Mouse (Mus musculus): Measurements from ENCODE around the gene Hoxd4. TPM values are rescaled to one million over a fixed set of nuclear protein-coding genes. Genes with fewer than 3 reads are reported as not detected.

Gene Hoxd4
- total RNA-seq, 2 experiments from 2014 or later, result not detected

DNA sequence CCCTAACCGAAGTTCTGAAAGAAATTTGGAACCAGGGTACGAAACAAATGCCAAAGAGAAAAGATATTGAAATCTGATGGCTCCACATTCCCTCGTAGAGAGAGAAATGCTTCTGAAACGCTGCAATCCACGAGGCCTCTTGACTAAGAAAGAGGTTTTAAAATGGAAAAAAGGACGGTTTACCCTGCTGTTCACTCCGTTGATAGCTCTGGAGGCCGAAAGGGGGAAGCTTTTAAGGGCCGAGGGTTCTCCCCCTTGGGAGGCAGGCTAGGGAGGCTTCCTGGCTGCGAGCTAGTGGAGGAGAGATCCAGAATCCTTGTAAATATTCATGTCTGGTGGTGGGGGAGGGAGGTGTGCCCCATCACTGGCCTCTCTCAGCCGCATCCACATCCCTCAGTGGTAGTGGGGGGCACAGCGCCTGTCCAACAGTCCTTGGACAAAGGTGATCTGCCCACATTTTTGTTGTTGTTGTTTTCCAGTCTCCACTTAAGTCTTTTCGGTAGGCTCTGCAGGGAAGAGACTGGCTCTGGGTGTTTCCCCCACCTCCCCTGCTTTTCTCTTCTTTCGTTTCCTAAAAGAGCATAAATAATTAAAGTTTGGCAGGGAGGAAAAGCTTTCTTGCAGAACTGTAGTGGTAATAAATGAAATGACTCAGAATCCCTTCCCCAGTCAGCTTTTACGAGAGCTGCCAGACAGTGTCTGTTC is 32.7 kb upstream of the Hoxd4 start, which contains the start of gene Hoxd11:
Gene Hoxd11 (plus strand): TSS at position 667 of the 705 bp plus-strand sequence.
- DNase-seq (ENCODE audit: low spot score in 2 of 2), result no peak

DNA sequence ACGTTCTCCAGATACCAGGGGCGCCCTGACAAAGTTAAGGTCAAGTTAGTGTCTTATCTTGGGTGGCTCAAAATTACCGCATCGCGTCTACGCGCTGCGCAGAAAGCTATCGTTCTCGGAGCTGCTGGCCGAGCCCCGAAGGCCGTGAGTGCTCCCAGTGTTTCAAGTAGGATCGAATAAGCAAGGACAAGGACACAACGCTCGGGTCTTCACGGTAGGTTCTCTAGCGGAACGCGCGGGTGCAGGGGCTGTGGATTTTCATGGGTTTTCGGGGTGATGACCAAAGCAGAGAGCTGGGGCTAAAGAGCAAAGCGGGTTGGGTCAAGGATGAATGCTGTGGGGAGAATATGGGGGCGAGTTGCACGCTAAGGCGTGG is 32.1 kb upstream of the Hoxd4 start:
- no peak for DNase-seq (ENCODE audit: low spot score in 2 of 2)

DNA sequence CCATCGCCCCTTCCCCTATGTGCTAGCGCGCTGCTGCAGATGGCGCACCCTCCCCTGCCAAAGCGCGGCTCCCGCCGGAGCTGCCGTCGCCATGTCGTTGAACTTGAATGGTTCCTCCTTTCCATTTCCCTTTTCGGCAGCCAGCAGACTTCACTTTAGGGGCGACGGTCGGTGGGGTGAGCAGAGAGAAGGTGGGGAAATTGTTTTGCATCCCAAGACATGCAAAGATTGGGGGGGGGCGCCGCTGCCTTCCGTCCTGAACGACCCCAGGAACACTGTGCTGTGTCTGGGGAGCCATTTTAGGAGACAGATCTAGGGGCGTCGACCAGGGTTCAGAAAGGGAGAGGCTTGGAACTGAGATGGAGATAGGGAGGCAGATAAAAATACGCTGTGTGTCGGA is 31.7 kb upstream of the Hoxd4 start:
- no peak for DNase-seq (ENCODE audit: low spot score in 2 of 2)

DNA sequence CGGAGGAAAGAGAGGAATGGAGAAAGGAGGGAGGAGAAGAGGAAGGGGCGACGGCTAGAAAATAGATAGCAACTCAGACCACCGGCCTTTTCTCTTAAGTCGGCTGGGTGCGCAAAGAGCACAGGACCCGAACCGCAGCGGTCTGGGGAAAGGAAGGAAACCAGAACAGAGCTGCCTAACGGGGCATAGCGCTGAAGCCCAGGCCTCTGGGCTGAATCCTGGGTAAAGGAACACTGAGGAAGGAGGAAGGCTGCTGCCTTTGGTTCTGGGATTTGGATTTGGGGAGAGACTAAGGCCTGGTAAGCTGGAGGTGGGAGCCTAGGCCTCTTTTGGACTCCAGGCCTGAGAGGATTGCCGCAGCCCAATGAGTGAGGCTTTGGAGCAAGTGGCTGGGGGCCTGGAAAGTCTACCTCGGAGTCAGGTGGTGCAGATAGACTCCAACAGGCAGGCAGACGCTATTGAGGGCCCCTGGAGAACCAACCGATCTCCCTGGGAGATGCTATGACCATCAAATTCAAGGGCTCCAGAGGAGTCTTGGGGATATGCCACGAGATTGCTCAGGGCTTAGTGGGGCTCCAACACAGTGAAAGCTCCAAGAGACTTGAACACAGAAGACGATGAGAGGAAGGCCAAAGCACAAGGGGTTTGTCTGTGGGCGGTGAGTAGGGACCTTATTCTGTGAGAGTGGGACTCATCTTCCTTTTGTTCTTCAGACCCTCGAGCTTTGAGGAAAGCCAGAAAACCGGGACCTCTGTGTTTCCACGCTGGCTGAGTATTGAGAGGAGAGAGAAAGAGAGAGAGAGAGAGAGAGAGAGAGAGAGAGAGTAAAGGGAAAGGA is 30.9 kb upstream of the Hoxd4 start:
- DNase-seq (ENCODE audit: low spot score in 2 of 2), result no peak

DNA sequence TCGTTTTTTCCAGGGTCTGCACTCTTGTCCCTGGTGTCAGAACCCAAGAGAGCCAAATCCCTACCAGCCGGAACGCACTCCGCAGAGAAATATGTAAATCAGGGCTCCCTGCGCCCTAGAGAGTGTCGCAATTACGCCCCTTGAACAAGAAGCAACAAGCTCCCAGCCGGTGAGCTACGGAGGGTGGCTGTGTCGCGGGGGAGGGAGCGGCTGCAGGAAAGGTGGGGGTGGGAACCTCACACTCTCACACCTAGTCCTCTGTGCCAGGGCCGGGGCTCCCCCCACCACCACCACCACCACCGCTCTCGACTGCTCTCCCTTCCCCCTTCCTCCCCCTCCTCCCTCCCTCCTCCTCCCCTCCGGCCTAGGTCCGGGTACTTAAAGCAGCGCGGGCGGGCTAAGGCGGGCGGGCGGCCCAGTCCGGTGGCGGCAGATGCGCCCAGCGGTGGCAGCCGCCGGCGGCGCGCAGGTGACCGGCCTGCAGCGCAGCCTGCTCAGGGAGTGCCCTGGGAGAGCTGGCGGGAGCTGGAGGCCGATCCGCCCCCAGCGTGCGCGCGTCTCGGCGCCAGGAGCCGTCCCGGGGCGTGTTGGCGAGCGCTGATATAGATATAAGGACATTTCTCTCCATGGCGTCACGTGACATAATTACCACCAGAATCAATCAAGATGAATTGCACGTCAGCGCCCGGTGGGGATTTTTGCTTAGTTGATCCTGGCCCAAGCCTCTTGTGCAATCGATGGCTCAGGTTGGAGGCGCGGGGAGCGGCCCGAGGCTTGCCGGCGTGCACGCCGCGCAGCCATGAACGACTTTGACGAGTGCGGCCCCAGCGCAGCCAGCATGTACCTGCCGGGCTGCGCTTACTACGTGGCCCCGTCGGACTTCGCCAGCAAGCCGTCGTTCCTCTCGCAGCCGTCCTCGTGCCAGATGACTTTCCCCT is 29.9 kb upstream of the Hoxd4 start:
- DNase-seq (ENCODE audit: low spot score in 2 of 2), result no peak

GRCm38 (mm10) chr2:74682796-74683195 is 28.9 kb upstream of the Hoxd4 start:
- no peak for DNase-seq (ENCODE audit: low spot score in 2 of 2)

- DNase-seq (ENCODE audit: low spot score in 2 of 2), result no peak
Measured at GRCm38 (mm10) chr2:74683471-74683951, 28.2 kb upstream of the Hoxd4 start.

DNA sequence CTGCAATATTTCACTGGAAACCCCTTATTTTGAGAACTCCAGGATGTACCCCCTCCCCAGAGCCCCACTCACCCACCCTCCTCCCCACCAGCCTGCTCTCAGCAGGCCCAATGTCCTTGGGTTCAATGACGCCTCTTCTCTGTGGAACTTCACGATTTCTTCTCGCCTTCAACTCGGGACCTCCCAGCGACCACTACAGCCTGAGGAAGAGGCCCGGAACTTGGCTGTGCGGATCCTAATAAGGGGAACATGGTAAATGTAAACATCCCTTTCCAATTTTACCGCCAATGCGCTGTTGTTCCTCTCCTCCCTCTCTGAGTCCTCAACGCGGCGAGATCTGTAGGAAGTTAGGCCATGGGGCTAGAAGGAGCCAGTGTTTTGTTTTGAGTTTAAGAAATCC is 27.6 kb upstream of the Hoxd4 start:
- DNase-seq (ENCODE audit: low spot score in 2 of 2), result no peak

GRCm38 (mm10) chr2:74685059-74685603 is 26.6 kb upstream of the Hoxd4 start:
- DNase-seq (ENCODE audit: low spot score in 2 of 2), result no peak

- peak; percentile 51 to 58 for DNase-seq (ENCODE audit: low spot score in 2 of 2)
Measured at GRCm38 (mm10) chr2:74686301-74686987, 25.3 kb upstream of the Hoxd4 start.

- no peak for DNase-seq (ENCODE audit: low spot score in 2 of 2)
Measured at GRCm38 (mm10) chr2:74686988-74687697, 24.6 kb upstream of the Hoxd4 start.

GRCm38 (mm10) chr2:74687698-74688555 is 23.8 kb upstream of the Hoxd4 start:
- no peak for DNase-seq (ENCODE audit: low spot score in 2 of 2)

DNA sequence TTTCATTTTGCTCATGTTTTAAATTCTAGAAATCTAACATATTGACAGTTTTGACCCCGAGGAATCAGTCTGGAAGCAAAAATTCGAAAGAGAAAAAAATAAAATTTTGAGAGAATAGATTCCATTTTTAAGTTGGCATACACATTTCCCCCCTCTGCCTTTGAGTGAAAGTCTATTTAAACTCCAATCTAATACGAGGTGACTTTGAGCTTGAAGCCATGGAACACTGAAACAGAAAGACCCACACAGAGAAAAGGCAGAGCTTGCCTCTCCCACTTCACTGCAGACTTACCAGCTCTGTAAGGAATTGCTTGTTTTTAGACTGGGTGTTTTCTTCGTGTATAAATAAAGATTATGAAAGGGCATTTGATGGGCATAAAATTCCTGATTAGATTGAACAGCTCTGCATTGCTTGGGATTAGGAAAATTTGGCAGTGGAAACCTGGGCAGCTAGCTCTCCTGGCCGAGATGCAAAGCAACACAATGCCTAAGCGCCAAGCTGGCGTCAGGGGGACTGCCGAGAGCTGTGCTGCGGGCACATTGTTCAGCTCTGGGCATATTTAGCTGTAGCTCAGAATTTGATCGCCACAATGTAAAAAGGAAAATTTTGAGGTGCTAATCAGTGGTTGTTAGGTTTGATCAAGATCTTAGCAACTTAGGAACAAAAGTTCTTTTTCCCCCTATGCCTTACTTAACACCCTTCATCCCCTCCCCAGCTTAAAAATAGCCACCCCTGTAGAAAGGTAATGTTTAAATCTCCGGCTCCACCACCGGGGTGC is 22.7 kb upstream of the Hoxd4 start:
- DNase-seq (ENCODE audit: low spot score in 2 of 2), result no peak

GRCm38 (mm10) chr2:74689574-74690337 is 22.0 kb upstream of the Hoxd4 start:
- DNase-seq (ENCODE audit: low spot score in 2 of 2), result no peak

GRCm38 (mm10) chr2:74690338-74690716 is 21.4 kb upstream of the Hoxd4 start:
- no peak for DNase-seq (ENCODE audit: low spot score in 2 of 2)

- DNase-seq (ENCODE audit: low spot score in 2 of 2), result no peak
Measured at GRCm38 (mm10) chr2:74691022-74691951, 20.4 kb upstream of the Hoxd4 start, which contains the start of gene Hoxd10. Hoxd10 (plus strand) TSS chr2:74691924.
